Mouse (Mus musculus) embryonic facial prominence, embryonic 11.5 days (tissue): ENCODE measurements around the gene Gm45902. TPM values are rescaled to one million over a fixed set of nuclear protein-coding genes. Genes with fewer than 3 reads are reported as not detected.

Experiments
- ATAC-seq: fragments of 200-750 bp; cut with Nextera tagmentation; replicated peaks from 2 replicates; pipeline ENCODE4 v1.8.0; 2017; ENCODE audit warnings: low read depth; ENCODE audit not compliant: insufficient number of reproducible peaks, low FRiP score, low TSS enrichment
- DNase-seq: peaks from one replicate; pipeline ENCODE4 v3.0.0-alpha.2; 2015; ENCODE audit warnings: low spot score
- H3K27ac ChIP-seq: fragments of 300-500 bp; sonication (generic); replicated peaks from 2 replicates; pipeline ENCODE4 v1.5.1; 2014; ENCODE audit warnings: mild to moderate bottlenecking, low read depth, low read length, control low read depth
- H3K27me3 ChIP-seq: fragments of 300-500 bp; sonication (generic); 2 replicates; pipeline ENCODE4 v1.6.1; 2014; ENCODE audit warnings: mild to moderate bottlenecking, low read length, moderate library complexity, mixed read lengths; ENCODE audit not compliant: control insufficient read depth, insufficient read depth
- H3K36me3 ChIP-seq: fragments of 300-500 bp; sonication (generic); replicated peaks from 2 replicates; pipeline ENCODE4 v1.6.1; 2014; ENCODE audit warnings: low read depth, mild to moderate bottlenecking, low read length, moderate library complexity, mixed read lengths; ENCODE audit not compliant: control insufficient read depth, insufficient read depth
- H3K4me1 ChIP-seq: fragments of 300-500 bp; sonication (generic); 2 replicates; pipeline ENCODE4 v1.6.1; 2014; ENCODE audit warnings: low read length, mixed read lengths; ENCODE audit not compliant: control insufficient read depth, insufficient read depth
- H3K4me2 ChIP-seq: fragments of 300-500 bp; sonication (generic); 2 replicates; pipeline ENCODE4 v1.6.1; 2014; ENCODE audit warnings: low read depth, mild to moderate bottlenecking, control low read depth, low read length, moderate library complexity
- H3K4me3 ChIP-seq: fragments of 300-500 bp; sonication (generic); 2 replicates; pipeline ENCODE4 v1.5.1; 2014; ENCODE audit warnings: low read depth, low read length, control low read depth
- H3K9ac ChIP-seq: fragments of 300-500 bp; sonication (generic); replicated peaks from 2 replicates; pipeline ENCODE4 v1.6.1; 2014; ENCODE audit warnings: mild to moderate bottlenecking, control low read depth, low read length
- H3K9me3 ChIP-seq: fragments of 300-500 bp; sonication (generic); replicated peaks from 2 replicates; pipeline ENCODE4 v1.6.1; 2016; ENCODE audit warnings: mild to moderate bottlenecking, low read length, inconsistent platforms, mixed read lengths; ENCODE audit not compliant: control insufficient read depth
- WGBS: fragments of 180-500 bp; shearing (Covaris S2); extraction: QIAGEN DNeasy Blood & Tissue Kit; methylation state at CpG from one replicate; pipeline ENCODE4 v1.1.7; 2014; 5-methylcytosine and 5-hydroxymethylcytosine counted together
- polyA plus RNA-seq: library from polyadenylated mRNA; unstranded; fragments of >200 nt; fragmentation: Nextera tagmentation; extraction: Ambion mirVana; gene quantifications from 2 replicates; pipeline ENCODE4 v1.2.1, GENCODE M21; 2014

Gm45902 gene
- polyA plus RNA-seq = 7.1 and 8.8 TPM in 2 replicates

- H3K36me3 ChIP-seq = peaks cover 3% of the 10 kb centered on the region
- peak; percentile 100 for ATAC-seq
- no peaks in the 10 kb centered on the region for H3K9me3 ChIP-seq
- H3K27me3 ChIP-seq = no peaks in the 10 kb centered on the region
- peak; percentile 99 for DNase-seq
- peak within 1 kb of the TSS; percentile 73 for H3K9ac ChIP-seq
- no peak within 1 kb of the TSS; the same call in 1 of the 2 replicates for H3K27ac ChIP-seq
- WGBS = under 1% methylated on average over 60 of the region's 60 CpGs
- H3K4me1 ChIP-seq = no peaks in the 10 kb centered on the region
- peak within 1 kb of the TSS; percentile 76 for H3K4me2 ChIP-seq
- H3K4me3 ChIP-seq = peak within 1 kb of the TSS; percentile 61
Measured at GRCm38 (mm10) chr2:3512552-3513454, at the start of gene Gm45902, which contains the start of the genes Hspa14 and Cdnf. Gm45902 (minus strand) TSS chr2:3512790. Hspa14 (minus strand) TSS chr2:3512814. Cdnf (plus strand) TSS chr2:3513030.

- Histone ChIP-seq H3K36me3 (no peaks in the 10 kb centered on the region), H3K4me2 (no peak overlapping the region), H3K9me3 (no peaks in the 10 kb centered on the region), H3K4me1 (no peaks in the 10 kb centered on the region), H3K9ac (no peak overlapping the region), H3K27me3 (no peaks in the 10 kb centered on the region), H3K27ac (no peak overlapping the region), H3K4me3 (no peak overlapping the region)
- ATAC-seq = no peak
- DNase-seq = peak; percentile 75
- under 1% methylated on average over 4 of the region's 4 CpGs for WGBS
Measured at GRCm38 (mm10) chr2:3546588-3546987, 34.0 kb upstream of the Gm45902 start.

GRCm38 (mm10) chr2:3546055-3546454 lies 33.5 kb upstream of the Gm45902 start:
- Histone ChIP-seq H3K4me2 (no peak overlapping the region), H3K9me3 (no peaks in the 10 kb centered on the region), H3K36me3 (no peaks in the 10 kb centered on the region), H3K27me3 (no peaks in the 10 kb centered on the region), H3K27ac (no peak overlapping the region), H3K4me3 (no peak overlapping the region), H3K4me1 (no peaks in the 10 kb centered on the region), H3K9ac (no peak overlapping the region)
- WGBS = 70% methylated on average over 2 of the region's 2 CpGs
- no peak for DNase-seq
- no peak for ATAC-seq

GRCm38 (mm10) chr2:3541307-3542079 lies 28.9 kb upstream of the Gm45902 start:
- H3K4me1 ChIP-seq = no peaks in the 10 kb centered on the region
- H3K9me3 ChIP-seq = no peaks in the 10 kb centered on the region
- no peaks in the 10 kb centered on the region for H3K36me3 ChIP-seq
- H3K27ac ChIP-seq = no peak overlapping the region
- H3K4me3 ChIP-seq = no peak overlapping the region
- ATAC-seq (no peak), DNase-seq (no peak)
- no peak overlapping the region for H3K4me2 ChIP-seq
- WGBS = 74% methylated on average over 9 of the region's 9 CpGs
- no peaks in the 10 kb centered on the region for H3K27me3 ChIP-seq
- no peak overlapping the region for H3K9ac ChIP-seq

GRCm38 (mm10) chr2:3526288-3526687 lies 13.7 kb upstream of the Gm45902 start:
- H3K27ac ChIP-seq = no peak overlapping the region
- no peak overlapping the region for H3K4me2 ChIP-seq
- 81% methylated on average over 6 of the region's 6 CpGs for WGBS
- ATAC-seq (no peak), DNase-seq (no peak)
- H3K27me3 ChIP-seq = no peaks in the 10 kb centered on the region
- H3K4me3 ChIP-seq = no peak overlapping the region
- H3K9ac ChIP-seq = no peak overlapping the region
- no peaks in the 10 kb centered on the region for H3K9me3 ChIP-seq
- H3K4me1 ChIP-seq = no peaks in the 10 kb centered on the region
- no peaks in the 10 kb centered on the region for H3K36me3 ChIP-seq

GRCm38 (mm10) chr2:3522558-3522957 lies 10.0 kb upstream of the Gm45902 start:
- H3K9ac ChIP-seq = no peak overlapping the region
- H3K4me3 ChIP-seq = no peak overlapping the region
- no peak for ATAC-seq
- DNase-seq = no peak
- H3K27me3 ChIP-seq = no peaks in the 10 kb centered on the region
- WGBS = 80% methylated on average over 4 of the region's 4 CpGs
- no peak overlapping the region for H3K27ac ChIP-seq
- no peaks in the 10 kb centered on the region for H3K9me3 ChIP-seq
- no peaks in the 10 kb centered on the region for H3K36me3 ChIP-seq
- H3K4me1 ChIP-seq = no peaks in the 10 kb centered on the region
- no peak overlapping the region for H3K4me2 ChIP-seq

GRCm38 (mm10) chr2:3512076-3512475 lies 514 bp downstream of the Gm45902 start:
- ATAC-seq = no peak; the same call in 1 of the 2 replicates
- Histone ChIP-seq H3K4me3 (peak overlapping the region; percentile 61), H3K4me2 (peak overlapping the region; percentile 76), H3K4me1 (no peaks in the 10 kb centered on the region), H3K27ac (no peak overlapping the region; the same call in 1 of the 2 replicates), H3K9me3 (no peaks in the 10 kb centered on the region), H3K27me3 (no peaks in the 10 kb centered on the region), H3K36me3 (peaks cover 3% of the 10 kb centered on the region), H3K9ac (peak overlapping the region; percentile 73)
- WGBS = 1% methylated on average over 15 of the region's 15 CpGs
- DNase-seq = peak; percentile 68
